Mouse (Mus musculus) lung, postnatal 14 days (tissue): ENCODE measurements around the gene Magi1.

ENCODE experiments used
- DNase-seq: peaks from one replicate; pipeline ENCODE4 v3.0.0; 2021

Gene Magi1

DNA sequence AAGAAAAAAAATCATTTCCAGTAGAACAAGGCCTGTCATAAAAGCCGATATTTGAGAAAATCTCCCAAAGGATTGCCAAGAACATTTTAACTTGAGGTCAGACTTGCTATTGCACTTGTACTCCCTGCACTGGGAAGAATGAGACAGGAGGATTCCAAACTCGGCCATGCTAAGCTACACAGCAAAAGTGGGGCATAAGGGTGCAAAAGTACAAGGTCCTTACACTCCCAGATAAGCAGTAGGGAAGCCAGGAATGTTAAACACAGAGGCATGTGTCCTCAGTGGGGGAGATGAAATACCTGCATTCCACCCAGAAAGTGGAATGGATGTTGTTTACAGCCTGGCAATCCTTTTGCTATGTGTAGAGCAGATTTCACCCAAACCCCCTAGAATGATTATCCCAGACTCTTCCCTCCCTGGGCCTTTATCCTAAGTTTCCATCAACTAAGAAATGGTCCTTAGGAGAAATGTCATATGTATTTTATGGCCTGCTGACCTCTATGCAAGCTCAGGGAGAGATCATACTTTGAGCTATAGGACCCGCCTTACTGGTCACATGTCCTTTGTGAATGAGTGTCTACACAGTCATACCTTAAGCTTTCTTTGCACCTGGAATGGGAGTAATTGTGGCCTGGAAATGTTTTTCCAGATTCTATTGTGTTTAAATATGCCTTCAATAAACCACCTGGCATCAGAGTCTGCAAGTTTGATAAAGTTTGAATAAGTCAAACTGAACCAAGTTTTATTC is 128.7 kb downstream of the Magi1 start:
- DNase-seq: no peak

DNA sequence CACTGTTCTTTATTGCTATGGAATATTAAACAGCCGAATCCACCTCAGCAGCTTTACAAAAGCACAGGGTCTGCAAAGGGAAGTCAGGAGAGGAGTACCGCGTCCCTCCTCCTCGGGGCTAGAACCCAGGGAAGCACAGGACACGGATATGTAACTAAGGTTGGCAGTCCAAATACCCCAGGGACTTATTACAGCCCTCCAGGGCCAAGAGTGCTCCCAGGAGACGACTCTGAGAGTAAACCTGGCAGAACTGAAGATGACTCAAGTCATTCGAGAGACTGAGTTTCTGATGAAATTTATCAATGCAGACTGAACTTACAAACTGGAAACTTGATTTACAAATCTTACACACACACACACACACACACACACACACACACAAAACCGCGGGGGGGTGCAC is 130.8 kb downstream of the Magi1 start:
- no peak for DNase-seq

DNA sequence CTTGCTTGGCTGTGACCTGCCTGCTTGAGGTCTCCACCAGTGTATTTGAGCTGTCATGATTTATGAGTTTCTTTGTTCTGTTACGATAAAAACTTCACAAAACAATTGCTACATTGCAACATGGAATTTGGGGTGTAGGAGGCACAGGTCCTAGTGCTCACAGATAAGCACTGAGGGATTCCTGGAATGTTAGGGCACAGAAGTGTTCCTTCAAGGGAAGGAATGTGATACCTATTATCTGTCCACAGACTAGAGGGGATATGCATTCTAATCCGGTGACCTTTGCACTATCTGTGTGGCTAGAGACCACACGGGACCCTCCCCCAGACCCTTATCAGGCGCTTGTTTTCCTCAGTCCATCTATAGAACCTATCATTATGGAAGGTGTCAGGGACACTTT is 132.8 kb downstream of the Magi1 start:
- DNase-seq: no peak

DNA sequence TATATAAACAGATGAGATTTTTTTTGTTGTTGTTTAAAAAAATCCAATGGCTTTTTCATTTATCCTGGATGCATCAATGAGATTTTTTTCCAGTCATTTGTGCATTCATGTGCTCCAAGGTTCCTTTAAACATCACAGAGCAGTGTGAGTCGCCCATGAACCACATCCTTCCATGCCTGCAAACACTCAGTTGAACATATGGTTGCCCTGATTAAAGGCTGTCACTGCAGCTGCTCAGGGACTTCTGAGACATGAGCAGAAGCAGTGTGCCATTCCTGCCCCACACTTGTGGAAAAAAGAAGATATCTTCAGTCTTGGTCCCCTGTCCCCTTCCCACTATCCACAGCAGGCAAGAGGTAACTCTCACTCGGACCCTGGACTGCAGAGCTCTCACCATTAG is 133.9 kb downstream of the Magi1 start:
- DNase-seq: no peak

DNA sequence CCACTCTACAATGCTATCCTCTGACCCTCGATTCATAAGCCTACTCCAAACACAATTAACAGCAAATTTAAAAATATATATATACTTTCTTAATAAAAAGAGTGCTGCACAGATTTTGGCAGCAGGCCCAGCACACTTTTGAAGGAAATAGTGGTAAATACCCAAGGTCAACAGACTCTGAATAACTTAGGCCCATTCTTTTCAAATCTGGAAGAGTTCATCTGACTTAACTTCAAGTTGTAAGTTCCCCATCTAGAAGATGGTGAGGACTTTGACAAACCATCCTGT is 137.6 kb downstream of the Magi1 start:
- no peak for DNase-seq

DNA sequence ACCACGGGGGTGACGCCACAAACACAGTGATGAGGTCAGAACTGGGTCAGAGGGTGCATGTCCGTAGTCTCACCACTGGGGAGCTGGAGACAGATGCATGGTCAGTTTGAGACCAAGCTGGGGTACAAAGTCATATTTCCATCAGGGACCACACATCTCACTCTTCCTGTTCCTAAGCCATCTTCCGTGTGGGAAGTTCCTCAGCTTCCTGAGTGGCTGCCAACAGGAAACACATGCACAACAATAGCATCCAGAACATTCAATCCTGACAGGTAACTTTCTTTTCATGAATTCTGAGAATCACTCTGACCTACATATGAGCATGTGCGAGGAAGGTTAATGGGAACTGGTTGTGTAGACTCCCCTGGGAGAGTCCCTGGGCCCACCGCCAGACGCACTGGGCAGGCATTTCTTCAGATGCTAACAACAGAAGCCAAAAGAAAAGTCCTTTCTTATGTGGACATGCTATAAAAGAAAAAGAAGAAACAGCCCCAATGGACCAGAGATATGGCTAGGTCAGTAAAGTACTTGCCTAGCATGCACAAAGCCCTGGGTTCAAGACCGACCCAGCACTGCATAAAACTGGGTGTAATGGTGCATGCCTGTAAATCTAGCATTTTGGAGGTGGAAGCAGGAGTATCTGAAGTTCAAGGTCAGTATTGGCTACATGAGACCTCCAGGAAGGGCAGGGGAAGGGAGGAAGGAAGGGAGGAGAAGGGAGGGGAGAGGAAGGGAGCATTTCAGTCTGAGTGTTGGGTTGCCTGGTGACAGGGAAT is 138.1 kb downstream of the Magi1 start:
- DNase-seq: no peak

DNA sequence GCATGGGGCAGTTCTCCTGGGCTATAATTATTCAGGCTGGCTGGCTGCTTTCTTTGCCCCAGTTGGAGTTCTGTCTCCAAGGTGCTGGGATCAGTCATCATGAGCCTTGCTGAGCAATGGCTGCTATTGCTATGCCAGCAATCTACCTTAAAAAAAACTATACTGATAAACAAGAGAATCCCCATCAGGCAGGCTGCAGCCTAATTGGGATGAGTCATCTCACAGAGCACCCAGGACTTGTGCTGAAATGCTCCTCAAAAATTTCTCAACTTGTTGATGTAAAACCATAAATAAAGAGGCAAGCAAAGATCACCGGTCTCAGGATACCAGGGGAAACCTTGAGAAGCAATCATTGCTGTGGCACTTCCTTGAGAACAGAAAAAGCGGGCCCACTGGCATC is 141.2 kb downstream of the Magi1 start:
- DNase-seq: no peak

DNA sequence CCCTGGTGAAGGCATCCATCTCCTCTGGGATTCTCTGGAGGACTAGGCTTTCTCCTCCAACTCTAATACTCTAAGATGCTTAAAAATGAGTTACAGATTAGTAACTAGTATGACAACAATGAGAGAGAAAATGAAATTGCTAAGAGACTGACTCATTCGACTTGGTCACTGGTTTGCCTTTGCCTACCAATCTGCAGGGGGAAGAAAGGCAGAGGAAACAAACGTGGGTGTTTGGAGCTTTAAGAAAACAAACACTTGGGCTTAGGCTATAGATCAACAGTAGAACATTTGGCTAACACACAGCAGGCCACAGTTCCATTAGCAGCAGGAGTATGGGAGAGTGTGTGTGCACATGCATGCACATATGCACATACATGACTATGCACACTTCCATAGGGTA is 142.2 kb downstream of the Magi1 start:
- no peak for DNase-seq

DNA sequence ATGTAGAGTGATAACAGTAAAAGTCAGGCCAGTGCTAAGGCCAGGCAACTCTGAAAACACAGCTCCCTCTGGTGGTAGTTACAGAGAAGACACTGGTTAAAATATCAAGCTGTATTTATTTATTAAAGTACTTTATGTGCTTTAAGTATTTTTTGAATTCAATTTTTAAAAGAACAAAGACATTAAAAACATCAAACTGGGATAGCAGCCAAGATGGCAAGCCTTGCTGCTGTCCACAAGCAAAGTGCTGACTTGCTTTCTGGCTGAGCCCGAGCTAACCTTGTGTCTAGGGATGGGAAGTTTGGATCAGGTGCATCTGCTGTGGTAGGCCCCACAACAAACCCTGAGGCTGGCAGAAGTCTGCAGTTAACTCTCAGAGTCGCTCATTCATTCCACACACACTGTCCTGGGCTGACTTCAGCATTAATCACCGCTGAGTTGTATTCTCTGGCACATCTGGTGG is 143.7 kb downstream of the Magi1 start:
- DNase-seq: no peak

DNA sequence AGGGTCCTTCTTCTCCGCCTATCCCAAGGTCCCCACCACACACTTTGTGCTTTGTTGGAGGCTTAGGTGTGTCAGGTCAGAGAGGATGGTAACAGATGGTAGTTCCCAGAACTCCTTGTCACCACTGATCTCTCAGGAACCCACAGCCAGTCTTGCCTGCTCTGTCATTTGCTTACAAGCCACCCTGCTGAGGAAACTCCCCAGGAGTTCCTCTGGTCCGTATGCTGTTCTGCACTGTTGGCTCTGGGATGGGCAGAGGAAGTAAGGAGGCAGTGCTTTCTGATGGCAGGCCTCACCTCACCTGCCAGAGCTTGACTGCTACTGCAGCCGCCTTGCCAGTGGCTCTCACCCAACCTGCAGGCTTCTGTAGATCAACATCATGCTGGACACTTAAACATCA is 147.0 kb downstream of the Magi1 start:
- DNase-seq: no peak

DNA sequence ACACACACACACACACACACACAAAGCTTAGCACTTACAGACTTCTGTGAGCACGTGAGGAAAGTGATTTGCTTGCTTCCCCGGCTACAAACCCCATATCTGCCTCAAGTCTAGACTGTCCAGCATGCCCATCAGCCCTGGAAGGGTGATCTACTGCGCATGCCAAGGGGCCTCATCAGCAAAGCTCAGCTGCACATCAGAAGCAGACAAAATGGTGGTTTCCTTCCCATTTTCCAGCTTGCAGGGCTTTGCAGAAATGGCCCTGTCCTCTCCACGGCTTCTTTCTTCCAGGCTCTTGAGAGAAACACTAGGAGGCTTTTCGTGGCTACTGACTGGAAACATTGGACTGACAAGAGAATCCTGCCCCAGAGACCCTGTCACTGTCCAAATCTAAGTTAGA is 149.6 kb downstream of the Magi1 start:
- no peak for DNase-seq

DNA sequence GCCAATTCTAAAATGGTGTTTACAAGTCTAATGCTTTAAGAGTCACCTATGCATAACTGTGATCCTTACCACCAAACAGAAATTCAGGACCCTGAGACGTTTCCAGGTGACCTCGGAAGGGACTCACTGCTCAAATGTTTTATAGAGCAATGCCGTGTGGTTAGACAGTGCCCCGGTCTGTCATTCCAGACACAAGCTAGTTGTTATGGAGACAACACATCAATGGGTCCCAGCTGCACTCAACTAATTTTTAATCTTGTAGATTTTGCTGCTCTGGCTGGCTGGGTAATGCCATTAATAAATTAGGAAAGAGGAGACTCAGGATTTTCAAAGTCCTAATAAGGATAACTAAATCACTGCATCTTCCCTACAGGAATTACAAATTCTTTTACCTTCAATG is 151.7 kb downstream of the Magi1 start:
- DNase-seq: no peak

DNA sequence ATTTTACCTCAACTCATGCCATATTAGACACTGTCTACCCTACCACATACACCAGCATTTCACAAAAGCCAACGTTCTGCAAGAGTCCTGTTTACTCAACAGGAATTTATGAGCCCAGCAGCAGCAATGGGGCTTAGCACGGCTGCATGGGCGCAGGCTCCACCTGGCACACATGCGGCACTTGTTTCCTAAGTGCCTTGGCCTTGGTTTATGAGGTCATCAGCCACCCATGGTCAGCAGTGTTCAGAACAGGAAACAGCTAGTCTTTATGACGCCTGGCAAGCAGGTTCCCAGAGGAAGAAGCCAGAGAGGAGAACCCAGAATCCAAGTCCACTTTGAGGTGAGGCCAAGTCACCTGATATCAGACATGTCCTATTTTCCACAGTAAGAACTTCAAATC is 153.3 kb downstream of the Magi1 start:
- DNase-seq: no peak

DNA sequence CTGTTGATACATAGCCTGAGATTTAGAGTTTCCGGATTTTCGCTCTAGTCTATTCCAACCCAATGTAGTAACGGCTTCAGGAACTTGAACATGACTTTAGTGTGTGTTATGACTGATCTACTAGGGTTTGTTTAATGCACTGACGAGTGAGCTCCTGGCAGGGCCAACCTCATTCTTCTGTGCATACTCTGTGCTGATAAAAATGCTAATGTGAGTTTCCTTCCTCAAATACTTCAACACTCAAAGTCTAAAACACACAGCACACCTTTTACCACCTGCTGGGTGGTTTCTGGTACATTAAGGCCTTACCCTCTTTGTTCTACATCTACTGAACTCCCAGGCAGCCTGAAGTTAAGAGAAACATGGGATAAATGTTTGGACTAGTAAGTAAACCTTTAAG is 157.0 kb downstream of the Magi1 start:
- DNase-seq: no peak

DNA sequence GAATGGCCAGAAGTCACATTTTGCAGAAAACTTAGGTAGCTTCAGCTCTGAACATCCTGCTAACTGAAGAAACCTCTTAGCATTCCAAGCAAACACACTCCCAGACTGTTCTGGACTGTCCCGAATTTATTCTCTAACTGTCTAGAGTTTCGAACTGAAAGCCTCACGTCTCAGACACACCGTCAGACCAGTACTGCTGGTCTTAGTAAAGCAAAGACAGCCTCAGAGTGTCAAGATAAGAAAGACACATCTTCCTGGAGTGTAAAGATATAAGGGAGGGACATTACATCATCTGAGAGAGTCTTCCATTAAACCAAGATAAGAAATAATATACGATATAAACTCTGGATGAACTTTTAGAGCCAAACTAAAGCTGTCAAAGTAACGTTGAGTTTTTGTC is 158.6 kb downstream of the Magi1 start:
- no peak for DNase-seq

DNA sequence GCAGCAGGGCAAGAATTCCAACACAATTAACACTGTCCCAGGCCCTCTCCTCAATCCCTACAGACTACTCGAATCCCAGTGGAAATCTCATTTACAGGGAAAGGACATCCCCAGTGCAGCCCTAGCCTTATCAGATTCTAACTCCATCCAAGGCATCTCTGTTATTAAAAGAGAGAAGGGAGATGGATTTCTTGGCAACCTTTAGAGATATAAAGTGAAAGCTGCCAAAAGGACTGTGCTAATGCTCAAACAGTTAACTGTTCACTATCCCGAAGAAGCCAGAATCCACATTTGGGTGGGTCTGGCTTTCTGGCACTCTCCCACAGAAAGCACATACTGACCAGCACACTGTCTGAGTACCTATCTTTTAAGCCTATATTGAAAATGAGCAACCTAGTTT is 159.4 kb downstream of the Magi1 start:
- DNase-seq: no peak

DNA sequence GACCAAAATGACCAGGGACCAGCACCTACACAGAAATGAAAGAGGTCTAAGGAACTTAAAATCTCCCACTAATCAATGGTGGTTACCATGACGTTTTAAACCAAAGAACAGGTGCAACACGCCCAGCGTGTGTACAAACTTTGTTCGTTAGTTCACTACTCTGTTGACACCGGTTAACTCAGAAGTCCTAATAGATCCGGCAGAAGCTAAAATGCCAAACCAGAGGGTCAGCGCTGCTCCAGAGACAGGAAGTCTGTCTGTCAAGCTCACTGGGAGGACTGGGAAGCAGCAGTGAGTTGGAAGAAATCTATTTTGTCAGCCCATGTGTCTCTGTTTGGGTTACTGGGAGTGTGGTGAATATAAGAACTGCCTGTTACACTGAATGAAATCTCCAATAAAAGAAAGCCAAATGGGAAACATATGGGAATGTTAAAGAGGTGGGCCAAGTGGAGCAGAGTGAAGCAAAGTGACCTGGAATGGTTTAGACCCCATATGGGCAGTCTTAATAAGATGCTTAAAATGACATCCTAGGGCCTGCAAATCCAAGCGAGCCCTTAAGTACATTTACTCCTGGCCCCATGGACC is 161.1 kb downstream of the Magi1 start:
- DNase-seq: no peak

DNA sequence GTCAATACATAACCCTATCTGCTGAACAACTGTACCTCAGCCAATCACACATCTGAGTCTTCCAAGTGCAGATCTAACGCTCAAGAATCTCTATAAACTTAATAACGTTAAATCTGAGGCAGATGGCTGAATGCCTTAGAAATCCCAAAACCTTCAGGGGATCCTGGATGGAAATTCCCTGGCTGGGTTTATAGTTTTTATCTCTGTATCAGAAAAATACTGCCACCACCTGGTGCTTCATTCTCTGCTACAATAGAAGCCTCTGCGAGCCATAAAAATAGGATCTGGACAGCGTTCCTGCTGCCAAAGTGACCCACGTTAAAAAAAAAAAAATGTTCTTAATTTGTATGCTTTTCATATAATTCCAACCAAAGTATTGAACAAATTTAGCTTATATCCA is 162.2 kb downstream of the Magi1 start:
- no peak for DNase-seq

DNA sequence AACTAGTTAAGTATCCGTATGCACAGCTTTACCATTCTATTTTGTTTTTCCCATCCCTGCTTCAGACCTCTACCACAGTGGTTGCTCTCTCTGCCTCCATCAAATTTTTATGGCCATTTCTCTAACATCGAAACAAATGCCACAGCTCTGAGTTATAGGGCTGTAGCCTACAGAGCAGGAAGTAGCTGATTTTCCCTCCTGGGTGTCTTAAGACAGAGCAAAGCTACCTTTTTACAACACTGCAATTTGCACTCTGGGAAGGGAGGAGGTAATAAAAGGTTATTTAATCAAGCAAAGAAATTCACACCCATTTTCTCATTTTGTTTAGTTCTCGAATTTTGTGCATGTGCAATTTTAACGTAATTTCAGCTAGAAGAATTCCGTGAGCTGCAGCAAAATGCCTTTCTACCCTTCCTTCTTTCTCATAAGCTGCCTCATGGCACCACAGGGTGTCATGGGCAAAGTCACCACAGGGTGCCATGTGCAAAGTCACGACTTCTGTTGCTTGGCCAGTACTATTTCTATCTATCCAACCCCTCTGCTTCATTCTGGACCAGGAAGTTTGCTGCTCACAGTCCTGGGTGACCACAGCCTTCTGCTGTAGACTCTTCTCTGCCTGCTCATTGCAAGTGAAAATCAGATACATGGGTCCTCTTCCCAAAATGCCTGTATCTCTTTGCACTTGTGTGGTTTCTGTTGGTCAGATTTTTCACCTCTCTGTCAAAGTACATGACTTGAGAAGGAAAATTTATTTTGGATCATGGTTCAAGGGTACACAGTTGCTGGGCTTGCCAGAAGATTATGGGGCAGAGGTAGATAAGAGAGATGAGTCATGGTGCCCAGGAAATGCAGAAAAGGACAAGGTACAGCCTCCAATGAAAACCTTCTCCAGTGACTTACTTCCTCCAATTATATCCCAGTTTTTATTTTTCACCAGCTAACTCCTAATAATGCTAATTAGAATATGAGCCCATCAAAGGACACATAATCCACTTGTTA is 167.0 kb downstream of the Magi1 start:
- no peak for DNase-seq

DNA sequence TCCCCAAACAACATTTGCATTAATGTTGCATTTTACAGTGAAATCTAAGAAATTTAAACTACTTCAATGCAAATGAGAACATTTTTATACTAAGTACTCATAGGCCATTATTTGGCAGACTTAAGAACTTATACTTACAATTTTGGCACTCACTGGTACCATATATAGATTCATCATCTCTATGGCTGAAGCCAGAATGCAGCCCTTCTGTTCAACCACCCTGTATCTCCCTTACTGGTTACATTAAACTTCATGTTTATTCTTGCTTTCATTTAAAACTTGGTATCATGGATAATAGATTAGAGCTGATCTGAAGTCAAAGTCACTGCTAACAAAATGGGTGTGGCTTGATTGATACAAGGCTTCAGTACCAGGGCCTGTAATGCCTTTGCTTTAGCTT is 171.9 kb downstream of the Magi1 start:
- DNase-seq: no peak

DNA sequence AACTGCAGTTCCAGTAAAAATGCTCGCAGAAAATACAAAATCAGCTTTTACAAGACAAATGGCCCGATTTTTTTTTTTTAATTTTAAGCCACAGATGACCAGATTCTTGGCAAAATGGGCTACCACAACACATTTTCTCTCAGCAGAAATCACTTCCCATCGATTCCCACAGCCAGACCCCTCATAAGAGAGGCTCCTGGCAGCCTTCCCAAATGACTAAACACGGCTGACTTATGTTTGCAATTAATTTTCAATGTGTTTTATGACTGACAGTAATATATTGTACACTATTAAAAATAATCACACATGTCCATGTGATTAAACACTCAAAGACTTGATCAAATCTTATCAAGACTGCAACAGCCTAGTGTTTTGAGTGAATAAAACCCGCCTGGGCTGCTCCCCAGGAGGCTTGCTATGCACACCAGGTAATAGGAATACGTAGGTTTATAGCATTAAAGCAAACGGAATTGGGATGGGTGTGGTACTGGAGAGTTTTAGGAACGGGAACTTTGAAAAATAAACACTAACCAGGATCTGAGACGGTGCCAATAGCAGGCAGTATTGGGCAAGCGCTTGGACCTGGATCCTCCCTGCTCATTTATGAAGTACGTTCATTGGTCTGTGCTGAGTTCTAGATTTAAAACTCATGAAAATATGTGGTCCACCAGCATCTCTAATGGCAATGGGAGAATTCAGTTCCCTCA is 176.2 kb downstream of the Magi1 start:
- peak; percentile 49 for DNase-seq

DNA sequence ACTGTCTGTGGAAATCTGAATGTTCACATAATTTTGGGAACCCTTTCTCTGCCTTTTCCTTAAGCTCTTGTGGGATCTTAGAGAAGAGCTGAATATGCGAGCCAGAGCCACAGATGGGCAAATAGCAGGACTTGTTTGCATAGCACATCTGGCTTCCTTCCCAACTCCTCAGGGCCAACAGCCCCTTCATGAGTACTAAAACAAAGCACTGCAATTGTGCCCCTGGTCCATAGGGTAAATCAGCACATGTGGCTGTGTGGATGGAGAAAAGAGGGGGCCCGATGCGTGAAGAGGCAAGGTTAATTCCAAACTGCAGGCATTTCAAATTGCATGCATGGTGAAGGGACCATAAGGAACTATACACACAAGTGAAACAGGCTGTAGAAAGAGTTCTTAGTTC is 180.1 kb downstream of the Magi1 start:
- no peak for DNase-seq

DNA sequence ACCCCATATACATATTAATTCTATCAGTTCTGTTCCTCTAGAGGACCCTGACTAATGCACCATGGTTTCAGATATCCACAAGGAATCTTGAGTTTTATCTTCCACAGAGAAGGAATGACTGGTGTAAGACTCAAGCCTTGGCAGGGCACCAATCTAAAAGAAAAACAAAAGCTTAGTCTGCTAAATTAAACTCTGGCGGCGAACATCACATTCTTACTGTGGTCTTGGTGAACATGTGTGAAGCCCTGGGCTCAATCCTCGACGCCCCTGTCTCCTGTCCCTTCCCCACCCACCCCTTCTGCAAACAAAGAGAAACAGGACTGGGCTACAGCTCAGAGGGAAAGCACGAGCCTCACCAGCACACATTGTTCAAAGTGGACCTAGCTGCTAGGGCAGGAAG is 182.5 kb downstream of the Magi1 start:
- DNase-seq: no peak
